Mouse (Mus musculus): ENCODE measurements around the gene Abi2. TPM values are rescaled to one million over a fixed set of nuclear protein-coding genes. Genes with fewer than 3 reads are reported as not detected.
"Not testable (repeated sequence)": the region's sequence is repeated elsewhere in the genome, so short reads cannot be mapped to it uniquely, and the experiment has no call there.

Abi2 gene
- total RNA-seq (2021), result 100 to 1,000 TPM; 334 to 411 TPM
- long read RNA-seq, full-length matches to known transcripts, result 4 of 46 reads
- long read RNA-seq, partial matches to known transcripts, result 8 of 46 reads
- long read RNA-seq, other reads (novel, unspliced or antisense), result 34 of 46 reads

DNA sequence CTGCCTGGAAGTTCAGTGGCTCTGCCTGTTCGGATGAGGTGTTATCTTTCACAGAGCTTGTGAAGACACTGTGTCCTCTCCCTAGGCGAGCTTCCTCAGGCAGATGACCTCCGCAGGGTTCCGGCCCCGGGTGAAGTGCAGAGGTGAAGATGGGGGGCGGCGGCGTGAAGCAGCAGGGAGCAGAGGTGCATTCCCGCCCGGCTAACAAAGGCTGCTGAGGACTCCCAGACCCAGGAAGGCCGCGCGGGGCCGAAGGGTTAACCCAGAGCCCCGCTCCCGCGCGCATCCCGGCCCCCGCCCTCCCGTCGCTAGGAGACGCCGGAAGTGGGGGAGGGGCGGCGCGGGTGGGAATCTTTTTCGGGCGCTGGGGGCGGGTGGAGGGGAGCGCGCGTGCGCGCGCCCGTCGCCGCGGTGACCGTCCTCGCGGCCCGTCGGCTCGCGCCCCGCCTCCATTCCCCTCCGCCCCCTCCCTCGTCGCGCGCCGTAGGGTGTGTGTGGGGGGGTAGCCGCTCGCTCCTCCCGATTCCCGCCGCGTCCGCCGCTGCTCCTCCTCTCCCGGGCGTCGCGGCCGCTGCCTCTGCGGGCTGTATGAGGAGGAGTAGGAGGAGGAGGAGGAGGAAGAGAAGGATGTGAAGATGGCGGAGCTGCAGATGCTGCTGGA, at the start of gene Abi2:
Gene Abi2 (plus strand): TSS at position 452 of the 661 bp plus-strand sequence.
- peak; percentile 92 to 96 for DNase-seq (ENCODE audit: low spot score in 2 of 2)

DNA sequence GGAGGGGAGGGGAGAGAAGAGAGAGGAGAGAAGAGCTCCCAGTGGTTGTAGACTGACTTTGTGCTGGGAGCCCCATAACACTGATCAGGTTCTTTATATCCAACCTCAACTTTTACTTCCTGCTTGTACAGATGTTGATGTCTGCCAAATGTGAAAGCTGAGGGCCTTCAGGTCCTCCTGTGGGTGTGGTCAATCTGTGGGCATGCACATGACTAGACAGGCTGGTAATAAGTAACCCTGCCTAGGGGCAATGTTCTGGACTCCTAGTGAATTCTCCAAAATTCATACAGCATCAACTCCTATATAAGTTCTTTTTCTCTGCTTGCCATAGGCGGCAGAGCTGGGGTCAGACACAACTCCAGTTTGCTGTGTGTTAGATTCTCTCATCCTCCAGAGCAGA, 47.8 kb upstream of the Abi2 start:
- no peak for DNase-seq (ENCODE audit: low spot score in 2 of 2)

GRCm38 (mm10) chr1:60376556-60376955, 32.9 kb upstream of the Abi2 start:
- DNase-seq (ENCODE audit: low spot score in 2 of 2), result no peak

GRCm38 (mm10) chr1:60381910-60382309, 27.5 kb upstream of the Abi2 start:
- DNase-seq (ENCODE audit: low spot score in 2 of 2), result no peak

DNA sequence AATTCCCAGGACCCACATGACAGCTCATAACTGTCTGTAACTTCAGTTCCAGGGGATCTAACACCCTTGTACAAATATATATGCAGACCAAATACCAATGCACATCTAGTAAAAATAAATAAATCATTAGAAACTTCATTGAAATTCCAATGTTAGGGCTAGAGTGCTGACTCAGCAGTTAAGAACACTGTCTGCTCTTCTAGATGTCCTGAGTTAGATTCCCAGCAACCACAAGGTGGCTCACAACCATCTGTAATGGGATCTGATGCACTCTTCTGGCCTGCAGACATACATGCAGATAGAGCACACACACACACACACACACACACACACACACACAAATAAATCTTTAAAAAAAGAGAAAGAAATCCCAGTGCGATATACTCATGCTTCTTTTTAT, 4.6 kb upstream of the Abi2 start:
- DNase-seq (ENCODE audit: low spot score in 2 of 2), result no peak

GRCm38 (mm10) chr1:60408501-60409167, 785 bp upstream of the Abi2 start:
- DNase-seq (ENCODE audit: low spot score in 2 of 2), result no peak

DNA sequence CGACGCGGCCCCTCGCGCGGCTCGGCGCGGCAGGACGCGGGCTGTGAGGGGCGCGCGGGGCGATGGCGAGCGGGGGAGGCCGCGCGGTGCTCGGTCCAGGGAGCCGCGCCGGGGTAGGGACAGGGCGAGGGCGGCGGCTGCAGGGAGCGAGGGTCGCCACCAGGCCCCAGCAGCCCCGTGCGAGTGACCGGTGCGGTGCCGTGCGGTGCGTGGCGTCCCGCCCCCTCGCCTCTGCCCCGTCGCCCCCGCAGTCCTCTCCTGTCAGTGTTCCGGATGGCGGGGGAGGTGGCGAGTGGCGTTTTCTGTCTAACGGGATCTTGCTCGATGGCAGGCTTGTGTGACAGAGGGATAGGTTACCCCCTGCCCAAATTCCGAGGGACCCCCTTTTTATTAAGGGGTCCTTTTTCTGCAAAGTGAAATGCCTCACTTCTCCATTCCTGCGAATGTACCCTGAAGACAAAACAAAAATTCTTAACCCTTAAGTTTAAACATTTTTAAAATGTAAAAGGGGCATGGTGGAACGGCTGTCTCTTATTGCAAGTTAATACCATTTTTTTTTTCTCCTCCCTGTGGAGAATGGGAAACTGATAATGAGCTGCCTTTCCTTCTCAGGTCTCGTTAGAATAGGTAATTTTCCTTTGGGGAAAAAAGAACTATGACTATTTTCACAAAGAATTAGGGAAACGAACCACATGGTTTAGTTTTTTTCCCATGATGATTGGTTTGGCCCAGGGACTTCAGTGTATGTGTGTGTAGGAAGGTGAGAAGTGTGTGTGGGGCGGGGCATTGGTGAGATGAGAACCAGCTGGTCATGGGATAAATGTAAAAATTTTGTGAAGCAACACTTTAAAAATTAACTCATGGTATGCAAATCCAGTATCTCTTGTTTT, 754 bp downstream of the Abi2 start:
- no peak for DNase-seq (ENCODE audit: low spot score in 2 of 2)

DNA sequence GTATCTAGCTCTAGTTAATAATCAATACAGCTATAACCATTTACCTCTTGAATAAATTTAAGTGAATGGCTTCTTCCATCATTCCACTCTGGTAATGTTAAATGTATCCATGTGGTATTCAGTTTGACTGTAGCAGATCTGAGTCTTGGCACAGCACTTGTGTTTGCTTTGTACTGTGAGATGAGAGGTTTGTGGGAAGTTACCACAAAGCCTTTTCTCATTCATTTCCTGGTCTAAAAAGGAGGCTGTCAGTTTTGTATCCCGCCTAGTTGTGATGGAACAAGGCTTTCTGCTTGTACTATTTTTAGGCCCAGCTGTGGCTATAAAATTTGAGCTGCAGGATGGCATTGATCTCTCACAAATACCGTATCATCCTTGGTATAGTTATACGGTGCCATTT, 7.3 kb downstream of the Abi2 start:
- DNase-seq (ENCODE audit: low spot score in 2 of 2), result no peak

DNA sequence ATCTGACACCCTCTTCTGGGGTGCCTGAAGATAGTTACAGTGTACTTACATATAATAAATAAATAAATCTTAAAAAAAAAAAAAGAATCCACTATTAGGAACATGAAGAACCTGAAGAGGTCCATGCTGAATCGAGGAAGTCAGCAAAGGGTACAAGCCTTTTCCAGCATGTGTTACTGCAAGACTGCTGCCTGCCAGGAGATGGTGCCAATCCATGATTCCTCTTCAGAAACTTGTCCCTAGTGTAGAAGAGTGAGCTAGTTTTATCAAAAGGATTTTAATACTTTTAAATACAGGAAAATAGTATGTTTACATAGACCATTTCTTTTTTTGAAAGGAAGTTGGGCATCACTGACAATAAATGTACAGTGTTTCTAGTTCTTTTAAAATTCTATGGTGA, 14.5 kb downstream of the Abi2 start:
- DNase-seq (ENCODE audit: low spot score in 2 of 2), result no peak

DNA sequence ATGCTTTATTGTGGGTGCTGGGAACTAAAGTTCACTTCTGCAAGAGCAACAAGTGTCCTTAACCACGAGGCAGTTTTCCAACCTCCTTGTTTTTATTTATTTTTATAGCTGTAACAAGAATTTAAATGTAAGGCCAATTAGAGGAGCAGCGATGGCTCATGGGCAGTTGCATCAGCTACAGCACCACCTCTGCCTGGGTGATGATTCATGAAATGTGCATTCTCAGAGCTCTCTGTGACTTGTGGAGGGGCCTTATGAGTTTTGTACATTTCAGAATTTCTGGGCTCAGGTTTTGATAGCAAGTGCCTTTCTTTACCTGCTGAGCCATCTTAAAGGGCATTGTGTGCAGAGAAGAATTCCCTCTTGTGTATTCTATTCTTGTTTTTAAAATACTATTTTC, 18.9 kb downstream of the Abi2 start:
- DNase-seq (ENCODE audit: low spot score in 2 of 2), result no peak

- DNase-seq (ENCODE audit: low spot score in 2 of 2), result peak in 1 of 2 experiments; percentile 42
These were observed 19.5 kb downstream of the Abi2 start for GRCm38 (mm10) chr1:60428932-60429331.

- DNase-seq (ENCODE audit: low spot score in 2 of 2), result no peak
These were observed 22.1 kb downstream of the Abi2 start for GRCm38 (mm10) chr1:60431531-60431930.

- no peak for DNase-seq (ENCODE audit: low spot score in 2 of 2)
These were observed 23.1 kb downstream of the Abi2 start for GRCm38 (mm10) chr1:60432497-60432896.

DNA sequence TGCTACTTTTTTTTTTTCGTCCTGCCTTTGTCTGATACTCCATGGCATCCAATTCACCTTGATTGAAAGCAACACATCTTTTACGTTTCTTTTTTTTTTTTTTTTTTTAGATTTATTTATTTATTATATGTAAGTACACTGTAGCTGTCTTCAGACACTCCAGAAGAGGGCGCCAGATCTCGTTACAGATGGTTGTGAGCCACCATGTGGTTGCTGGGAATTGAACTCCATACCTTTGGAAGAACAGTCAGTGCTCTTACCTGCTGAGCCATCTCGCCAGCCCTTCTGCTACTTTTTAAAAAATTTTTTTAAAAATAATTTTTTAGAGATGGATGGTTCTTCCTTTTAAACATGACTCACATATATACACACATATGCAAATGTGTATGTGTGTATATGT, 32.0 kb downstream of the Abi2 start:
- DNase-seq (ENCODE audit: low spot score in 2 of 2), result not testable (repeated sequence)

GRCm38 (mm10) chr1:60447067-60447466, 37.6 kb downstream of the Abi2 start:
- no peak for DNase-seq (ENCODE audit: low spot score in 2 of 2)

GRCm38 (mm10) chr1:60449896-60450295, 40.5 kb downstream of the Abi2 start:
- DNase-seq (ENCODE audit: low spot score in 2 of 2), result no peak

DNA sequence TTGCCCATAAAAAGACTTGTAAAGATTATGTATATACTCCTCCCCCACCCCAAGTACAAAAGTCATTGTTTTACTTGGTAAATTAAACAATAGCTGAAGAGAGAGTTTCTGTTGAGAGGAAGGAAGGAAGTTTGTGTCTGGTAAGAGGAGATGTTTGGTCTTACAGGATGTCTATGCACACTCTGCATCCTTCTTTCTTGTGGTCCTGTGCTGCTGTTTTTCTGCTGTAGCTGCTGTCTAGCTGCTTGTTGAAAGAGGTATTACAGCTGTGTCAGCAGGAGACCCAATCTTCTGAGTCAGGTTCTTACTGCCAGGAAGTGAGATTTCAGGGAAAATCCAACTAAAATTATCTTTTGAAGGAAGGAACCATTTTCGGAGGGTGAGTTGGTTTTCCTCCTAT, 51.2 kb downstream of the Abi2 start:
- DNase-seq (ENCODE audit: low spot score in 2 of 2), result no peak

GRCm38 (mm10) chr1:60469491-60469890, 60.1 kb downstream of the Abi2 start:
- DNase-seq (ENCODE audit: low spot score in 2 of 2), result no peak

GRCm38 (mm10) chr1:60470541-60470940, 61.1 kb downstream of the Abi2 start:
- DNase-seq (ENCODE audit: low spot score in 2 of 2), result no peak

GRCm38 (mm10) chr1:60481561-60481960, 72.1 kb downstream of the Abi2 start:
- no peak for DNase-seq (ENCODE audit: low spot score in 2 of 2)

- no peak for DNase-seq (ENCODE audit: low spot score in 2 of 2)
These were observed 73.5 kb downstream of the Abi2 start for GRCm38 (mm10) chr1:60482881-60483280.

- DNase-seq (ENCODE audit: low spot score in 2 of 2), result no peak
These were observed 76.2 kb downstream of the Abi2 start for GRCm38 (mm10) chr1:60485649-60486048.

All from layer of hippocampus, postnatal 10 days (tissue).